Mouse (Mus musculus) heart, embryonic 15.5 days (tissue): ENCODE data around the gene March7. TPM values are rescaled to one million over a fixed set of nuclear protein-coding genes. Genes with fewer than 3 reads are reported as not detected.

Experiments
- ATAC-seq: fragments of 200-750 bp; cut with Nextera tagmentation; replicated peaks from 2 replicates; pipeline ENCODE4 v1.8.0; 2017; ENCODE audit warnings: low read depth, moderate TSS enrichment; ENCODE audit not compliant: insufficient number of reproducible peaks, insufficient read depth, low FRiP score
- H3K27ac ChIP-seq: fragments of 300-500 bp; sonication (generic); 2 replicates; pipeline ENCODE4 v1.5.1; 2015; ENCODE audit warnings: mild to moderate bottlenecking, inconsistent platforms
- H3K27me3 ChIP-seq: fragments of 300-500 bp; sonication (generic); 2 replicates; pipeline ENCODE4 v1.6.1; 2015; ENCODE audit warnings: inconsistent platforms
- H3K36me3 ChIP-seq: fragments of 300-500 bp; sonication (generic); 2 replicates; pipeline ENCODE4 v1.6.1; 2015; ENCODE audit warnings: mild to moderate bottlenecking, inconsistent platforms
- H3K4me1 ChIP-seq: fragments of 300-500 bp; sonication (generic); replicated peaks from 2 replicates; pipeline ENCODE4 v1.6.1; 2015; ENCODE audit warnings: inconsistent platforms
- H3K4me2 ChIP-seq: fragments of 300-500 bp; sonication (generic); 2 replicates; pipeline ENCODE4 v1.6.1; 2015; ENCODE audit warnings: inconsistent platforms, mild to moderate bottlenecking, moderate library complexity
- H3K4me3 ChIP-seq: fragments of 300-500 bp; sonication (generic); 2 replicates; pipeline ENCODE4 v1.5.1; 2015; ENCODE audit warnings: mild to moderate bottlenecking, inconsistent platforms
- H3K9ac ChIP-seq: fragments of 300-500 bp; sonication (generic); 2 replicates; pipeline ENCODE4 v1.6.1; 2015; ENCODE audit warnings: mild to moderate bottlenecking, inconsistent platforms
- H3K9me3 ChIP-seq: fragments of 300-500 bp; sonication (generic); replicated peaks from 2 replicates; pipeline ENCODE4 v1.6.1; 2016; ENCODE audit warnings: inconsistent platforms
- WGBS: fragments of 180-500 bp; shearing (Covaris S2); methylation state at CpG from one replicate; pipeline ENCODE4 v1.1.7; 2015; ENCODE audit warnings: mixed read lengths; 5-methylcytosine and 5-hydroxymethylcytosine counted together
- polyA plus RNA-seq: library from polyadenylated mRNA; unstranded; fragments of >200 nt; fragmentation: Nextera tagmentation; extraction: Ambion mirVana; gene quantifications from 2 replicates; pipeline ENCODE4 v1.2.1, GENCODE M21; 2015

The March7 gene
- polyA plus RNA-seq, result 51.5 and 51.8 TPM in 2 replicates

DNA sequence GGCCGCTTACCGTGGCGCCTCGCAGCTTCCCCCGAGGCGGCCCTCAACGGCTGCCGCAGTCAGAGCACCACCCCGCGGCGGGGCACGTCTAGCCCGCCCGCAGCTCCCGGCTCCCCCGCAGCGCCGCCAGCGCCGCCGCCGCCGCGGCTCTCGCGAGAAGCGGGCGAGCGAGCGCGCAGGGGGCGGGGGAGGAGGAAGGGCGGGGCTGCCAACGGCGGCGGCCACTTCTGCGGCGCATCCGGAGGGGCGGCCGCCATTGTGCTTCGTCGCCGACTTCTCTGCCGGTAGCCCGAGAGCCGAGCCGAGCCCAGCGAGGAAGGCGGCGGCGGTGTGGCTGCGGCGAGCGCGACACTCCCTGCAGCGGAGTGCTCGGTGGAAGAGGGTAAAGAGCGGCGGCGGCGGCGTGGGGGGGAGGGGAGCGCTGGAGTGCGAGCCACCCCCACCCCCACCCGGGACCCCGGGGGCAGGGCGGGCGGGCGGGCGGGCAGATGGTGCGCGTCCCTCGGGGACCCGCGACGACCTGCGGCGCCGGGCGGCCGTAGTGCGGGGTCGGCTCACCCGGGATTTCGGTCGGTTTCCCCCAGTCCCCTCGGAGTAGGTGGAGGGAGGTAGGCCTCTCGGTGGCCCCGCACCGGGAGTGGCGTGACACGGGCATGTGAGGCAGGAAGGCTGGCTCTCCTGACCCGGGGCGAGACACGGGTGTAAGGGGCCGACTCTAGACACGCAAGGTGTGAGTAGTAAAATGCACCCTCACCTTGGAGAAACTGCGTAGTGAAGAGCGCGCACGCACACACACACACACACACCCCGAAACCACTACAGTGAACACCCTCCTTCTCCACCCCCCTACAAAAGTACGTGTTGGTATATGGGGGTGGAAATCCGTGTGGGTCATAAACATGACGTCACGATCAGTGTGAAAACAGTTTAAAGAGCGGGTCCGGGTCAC, at the start of gene March7, which contains the start of gene Baz2b:
TSS of gene March7 (plus strand) at position 185 of the 949 bp plus-strand sequence.
TSS of gene Baz2b (minus strand) at position 137 of the 949 bp plus-strand sequence.
- Histone ChIP-seq H3K36me3 (peaks cover 16% of the 10 kb centered on the region; the same call in 1 of the 2 replicates), H3K4me3 (peak within 1 kb of the TSS; percentile 95), H3K27ac (peak within 1 kb of the TSS; percentile 92), H3K9ac (peak within 1 kb of the TSS; percentile 96), H3K4me2 (peak within 1 kb of the TSS; percentile 77), H3K4me1 (peaks cover 38% of the 10 kb centered on the region), H3K9me3 (no peaks in the 10 kb centered on the region), H3K27me3 (no peaks in the 10 kb centered on the region)
- peak; percentile 95 for ATAC-seq
- WGBS, result under 1% methylated on average over 88 of the region's 109 CpGs

DNA sequence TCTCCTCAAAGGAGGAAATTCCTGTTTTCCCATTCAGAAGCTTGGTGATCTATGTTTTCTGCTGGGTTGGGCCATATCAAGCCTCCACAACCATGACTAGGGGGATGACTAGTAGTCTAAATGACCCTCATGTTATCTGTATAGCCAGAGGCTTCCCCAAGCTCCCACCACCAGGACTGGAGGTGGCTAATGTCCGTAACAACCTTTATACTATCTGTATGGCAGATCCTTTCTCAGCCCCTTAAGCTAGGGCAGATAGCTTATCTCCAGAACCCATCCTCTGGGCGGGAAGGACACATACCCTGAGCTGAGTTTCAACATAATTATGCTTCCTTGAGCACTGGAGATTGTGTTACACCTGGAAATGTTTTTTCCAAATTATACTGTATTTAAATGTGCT, 45.9 kb upstream of the March7 start:
- no peak overlapping the region for H3K27ac ChIP-seq
- no peak overlapping the region for H3K4me2 ChIP-seq
- no peaks in the 10 kb centered on the region for H3K4me1 ChIP-seq
- no peak overlapping the region for H3K9ac ChIP-seq
- ATAC-seq, result no peak
- no peaks in the 10 kb centered on the region for H3K27me3 ChIP-seq
- no peaks in the 10 kb centered on the region for H3K9me3 ChIP-seq
- 65% methylated on average over 2 of the region's 2 CpGs for WGBS
- H3K36me3 ChIP-seq, result no peaks in the 10 kb centered on the region
- no peak overlapping the region for H3K4me3 ChIP-seq

DNA sequence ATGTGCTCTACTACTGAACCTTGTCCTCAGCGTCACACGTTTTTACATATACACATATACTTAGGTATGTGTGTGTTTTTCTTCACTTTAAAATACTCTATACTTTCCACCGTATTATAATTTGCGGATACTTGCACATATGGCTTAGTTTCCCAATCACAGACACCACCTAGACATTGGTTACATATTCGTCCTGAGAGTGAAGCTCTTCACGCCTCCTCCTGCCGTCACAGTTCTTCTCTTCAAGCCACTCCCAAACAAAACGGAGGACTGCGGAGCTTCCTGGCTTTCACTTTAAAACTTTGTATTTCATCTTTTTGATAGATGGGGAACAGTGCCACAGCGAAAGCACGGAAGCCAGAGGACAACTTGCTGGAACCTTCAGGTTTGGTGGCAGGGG, 44.0 kb upstream of the March7 start:
- H3K27me3 ChIP-seq, result no peaks in the 10 kb centered on the region
- H3K4me3 ChIP-seq, result no peak overlapping the region
- H3K9ac ChIP-seq, result no peak overlapping the region
- H3K4me1 ChIP-seq, result no peaks in the 10 kb centered on the region
- no peaks in the 10 kb centered on the region for H3K9me3 ChIP-seq
- H3K36me3 ChIP-seq, result no peaks in the 10 kb centered on the region
- 92% methylated on average over 11 of the region's 11 CpGs for WGBS
- H3K27ac ChIP-seq, result no peak overlapping the region
- no peak for ATAC-seq
- H3K4me2 ChIP-seq, result no peak overlapping the region

GRCm38 (mm10) chr2:60166878-60167277, 42.8 kb upstream of the March7 start:
- Histone ChIP-seq H3K4me1 (no peaks in the 10 kb centered on the region), H3K4me3 (no peak overlapping the region), H3K4me2 (no peak overlapping the region), H3K27me3 (no peaks in the 10 kb centered on the region), H3K9ac (no peak overlapping the region), H3K27ac (no peak overlapping the region), H3K36me3 (no peaks in the 10 kb centered on the region), H3K9me3 (no peaks in the 10 kb centered on the region)
- 87% methylated on average over 4 of the region's 4 CpGs for WGBS
- no peak for ATAC-seq

DNA sequence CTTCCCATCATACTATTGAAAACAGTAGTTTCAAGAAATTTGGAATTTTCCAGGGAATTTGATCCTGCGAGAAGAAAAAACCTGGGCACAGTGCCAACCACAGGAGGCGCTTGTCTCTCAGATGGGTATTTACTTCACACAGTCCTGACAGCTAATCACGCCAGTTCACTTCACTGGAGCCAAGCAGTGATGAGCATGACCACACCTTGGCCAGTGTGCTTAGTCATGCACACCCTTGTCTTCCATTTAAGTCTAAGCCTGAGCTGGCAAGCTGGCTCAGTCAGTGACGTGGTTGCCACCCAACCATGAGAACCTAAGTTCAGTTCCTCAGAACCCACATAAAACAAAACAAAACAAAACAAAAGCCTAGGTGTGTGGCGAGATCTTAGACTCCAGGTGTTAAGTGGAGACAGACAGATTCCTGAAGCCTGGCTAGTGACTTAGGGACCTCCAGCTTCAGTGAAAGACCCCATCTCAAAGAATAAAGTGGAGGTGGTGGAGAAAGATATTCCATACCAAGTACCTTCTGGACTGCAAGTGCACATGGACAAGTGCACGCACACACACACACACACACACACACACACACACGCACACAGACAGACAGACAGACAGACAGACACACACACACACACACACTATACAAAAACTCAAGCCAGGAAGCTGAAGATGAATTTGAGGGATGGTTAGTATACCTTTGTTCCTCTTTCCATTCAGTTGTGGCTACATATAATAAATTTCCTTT, 37.7 kb upstream of the March7 start:
- Histone ChIP-seq H3K36me3 (no peaks in the 10 kb centered on the region), H3K27me3 (no peaks in the 10 kb centered on the region), H3K9me3 (no peaks in the 10 kb centered on the region), H3K4me3 (no peak overlapping the region), H3K4me2 (no peak overlapping the region), H3K9ac (no peak overlapping the region), H3K4me1 (no peaks in the 10 kb centered on the region), H3K27ac (no peak overlapping the region)
- 58% methylated on average over 7 of the region's 7 CpGs for WGBS
- no peak for ATAC-seq

- H3K4me2 ChIP-seq, result no peak overlapping the region
- H3K27me3 ChIP-seq, result no peaks in the 10 kb centered on the region
- no peak for ATAC-seq
- H3K36me3 ChIP-seq, result no peaks in the 10 kb centered on the region
- no peak overlapping the region for H3K27ac ChIP-seq
- WGBS, result 78% methylated on average over 2 of the region's 2 CpGs
- no peaks in the 10 kb centered on the region for H3K9me3 ChIP-seq
- no peak overlapping the region for H3K4me3 ChIP-seq
- no peak overlapping the region for H3K9ac ChIP-seq
- H3K4me1 ChIP-seq, result no peaks in the 10 kb centered on the region
Observed at GRCm38 (mm10) chr2:60172531-60172914, 37.2 kb upstream of the March7 start.

GRCm38 (mm10) chr2:60173190-60173589, 36.5 kb upstream of the March7 start:
- no peak overlapping the region for H3K4me3 ChIP-seq
- no peak overlapping the region for H3K27ac ChIP-seq
- ATAC-seq, result no peak
- H3K4me1 ChIP-seq, result no peaks in the 10 kb centered on the region
- no peak overlapping the region for H3K4me2 ChIP-seq
- 60% methylated on average over 3 of the region's 3 CpGs for WGBS
- H3K27me3 ChIP-seq, result no peaks in the 10 kb centered on the region
- H3K36me3 ChIP-seq, result no peaks in the 10 kb centered on the region
- H3K9ac ChIP-seq, result no peak overlapping the region
- no peaks in the 10 kb centered on the region for H3K9me3 ChIP-seq

DNA sequence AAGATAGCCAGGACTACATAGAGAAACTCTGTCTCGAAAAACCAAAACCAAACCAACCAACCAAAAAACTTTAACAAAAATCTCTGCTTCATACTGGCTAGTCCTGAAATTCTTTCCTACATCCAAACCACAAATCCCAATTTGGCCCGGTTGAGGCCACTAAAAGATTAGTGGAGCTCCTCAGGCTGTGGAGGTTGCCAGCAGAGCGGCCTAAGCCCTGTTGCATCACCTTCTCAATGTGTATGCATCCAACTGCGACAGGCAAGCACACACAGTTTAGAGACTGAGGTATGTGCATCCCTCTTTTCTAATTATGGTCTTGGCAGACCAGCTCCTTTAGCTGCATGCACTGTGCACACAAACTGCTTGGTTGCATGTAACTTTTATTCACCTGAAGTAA, 36.1 kb upstream of the March7 start:
- no peak overlapping the region for H3K27ac ChIP-seq
- no peak overlapping the region for H3K4me3 ChIP-seq
- H3K36me3 ChIP-seq, result no peaks in the 10 kb centered on the region

GRCm38 (mm10) chr2:60175078-60175477, 34.6 kb upstream of the March7 start:
- H3K9ac ChIP-seq, result no peak overlapping the region
- H3K4me2 ChIP-seq, result no peak overlapping the region
- no peaks in the 10 kb centered on the region for H3K36me3 ChIP-seq
- no peak overlapping the region for H3K27ac ChIP-seq
- H3K4me3 ChIP-seq, result no peak overlapping the region
- no peaks in the 10 kb centered on the region for H3K27me3 ChIP-seq
- WGBS, result 83% methylated on average over 3 of the region's 4 CpGs
- H3K4me1 ChIP-seq, result no peaks in the 10 kb centered on the region
- H3K9me3 ChIP-seq, result no peaks in the 10 kb centered on the region
- no peak for ATAC-seq

More for the DNA sequence above, 36.1 kb upstream of the March7 start:
- Histone ChIP-seq H3K4me1 (no peaks in the 10 kb centered on the region), H3K9ac (no peak overlapping the region), H3K27me3 (no peaks in the 10 kb centered on the region), H3K9me3 (no peaks in the 10 kb centered on the region), H3K4me2 (no peak overlapping the region)
- whole genome bisulfite sequencing, result 88% methylated on average over 4 of the region's 4 CpGs
- no peak for ATAC-seq

- H3K4me2 ChIP-seq, result no peak overlapping the region
- H3K9me3 ChIP-seq, result no peaks in the 10 kb centered on the region
- no peaks in the 10 kb centered on the region for H3K27me3 ChIP-seq
- WGBS, result 76% methylated on average over 5 of the region's 5 CpGs
- no peak overlapping the region for H3K4me3 ChIP-seq
- H3K36me3 ChIP-seq, result no peaks in the 10 kb centered on the region
- ATAC-seq, result no peak
- no peak overlapping the region for H3K9ac ChIP-seq
- H3K4me1 ChIP-seq, result no peaks in the 10 kb centered on the region
- H3K27ac ChIP-seq, result no peak overlapping the region
Observed at GRCm38 (mm10) chr2:60176087-60176486, 33.6 kb upstream of the March7 start.

- Histone ChIP-seq H3K27me3 (no peaks in the 10 kb centered on the region), H3K36me3 (no peaks in the 10 kb centered on the region), H3K4me1 (no peaks in the 10 kb centered on the region), H3K4me3 (no peak overlapping the region), H3K9ac (no peak overlapping the region), H3K4me2 (no peak overlapping the region), H3K9me3 (no peaks in the 10 kb centered on the region), H3K27ac (no peak overlapping the region)
- WGBS, result 81% methylated on average over 3 of the region's 3 CpGs
- no peak for ATAC-seq
Observed at GRCm38 (mm10) chr2:60177490-60177889, 32.2 kb upstream of the March7 start.
